Comparison of ENCODE assay signal across 9 mouse cellular contexts in the genomic region with DNA sequence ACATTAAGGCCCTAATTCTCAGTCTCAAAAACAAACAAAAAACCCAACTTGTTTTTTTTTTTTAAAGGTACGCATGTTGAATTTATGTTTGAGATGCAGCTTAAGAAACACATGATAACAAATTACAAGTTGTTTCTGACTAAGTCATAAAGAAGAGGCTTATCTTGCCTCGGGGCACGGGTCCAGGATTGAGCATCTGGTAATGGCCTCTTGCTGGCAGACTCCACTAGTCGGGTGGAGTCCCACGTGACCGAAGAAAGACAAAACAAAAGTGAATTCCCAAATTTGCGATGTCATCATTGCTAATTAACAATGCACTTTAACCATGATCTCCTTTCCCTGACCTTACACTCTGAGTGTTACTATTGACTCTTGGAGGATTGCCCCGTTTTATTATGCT. TPM values are rescaled to one million over a fixed set of nuclear protein-coding genes. Genes with fewer than 3 reads are reported as not detected.
A peak's percentile ranks its signal among the peaks of the same experiment; 100 is the strongest.
DNase-seq lines count a peak whose midpoint lies in the region; ATAC-seq and TF ChIP-seq lines count a peak whose summit lies in the region.
"Had no signal": no experiment of that assay in that cellular context is flagged by ENCODE, and none has a peak within 500 bp of the region (broad histone marks: within the 10 kb centered on the region; RNA-seq: fewer than 3 reads in every experiment).

No protein-coding gene starts in this region.

- no peaks in the 10 kb centered on the region for H3K9me3 ChIP-seq in hindbrain, postnatal 0 days (ENCODE audit: low read length)
- 0 out of 2 replicates have a peak, but pooled peaks cover 4% of the 10 kb centered on the region for H3K9me3 ChIP-seq in hindbrain, embryonic 13.5 days
- peaks cover 6% of the 10 kb centered on the region; the same call in 1 of the 2 replicates for H3K9me3 ChIP-seq in forebrain, embryonic 12.5 days

- H3K4me3 ChIP-seq in hindbrain, postnatal 0 days (ENCODE audit: low read length) = no peak overlapping the region
- no peak overlapping the region for H3K4me3 ChIP-seq in hindbrain, embryonic 13.5 days
- H3K4me3 ChIP-seq in forebrain, embryonic 12.5 days (replicated peaks) = no peak overlapping the region
- H3K4me3 ChIP-seq: midbrain, embryonic 10.5 days had no signal

- no peaks in the 10 kb centered on the region for H3K27me3 ChIP-seq in hindbrain, postnatal 0 days (ENCODE audit: insufficient read depth, low read length)
- no peaks in the 10 kb centered on the region for H3K27me3 ChIP-seq in hindbrain, embryonic 13.5 days
- H3K27me3 ChIP-seq in forebrain, embryonic 12.5 days = no peaks in the 10 kb centered on the region

- no peak overlapping the region for H3K4me2 ChIP-seq in hindbrain, postnatal 0 days (ENCODE audit: low read depth, low read length)
- H3K4me2 ChIP-seq in hindbrain, embryonic 13.5 days = no peak overlapping the region
- no peak overlapping the region for H3K4me2 ChIP-seq in forebrain, embryonic 12.5 days

- no peak overlapping the region for H3K9ac ChIP-seq in hindbrain, postnatal 0 days (replicated peaks; ENCODE audit: low read length)
- H3K9ac ChIP-seq in hindbrain, embryonic 13.5 days = no peak overlapping the region
- H3K9ac ChIP-seq in forebrain, embryonic 12.5 days = no peak overlapping the region

- ATAC-seq in hindbrain, postnatal 0 days = no peak
- no peak for ATAC-seq in hindbrain, embryonic 13.5 days (ENCODE audit: low FRiP score)
- ATAC-seq in megakaryocyte progenitor cell, adult 5-6 weeks (replicated peaks; ENCODE audit: poor library complexity) = peak; percentile 33
- no peak for ATAC-seq in forebrain, embryonic 12.5 days (ENCODE audit: low FRiP score)

- DNase-seq in hindbrain, postnatal 0 days (ENCODE audit: low spot score) = peak; percentile 51
- DNase-seq in NIH3T3 (ENCODE audit: low read depth) = peak; percentile 66
- peak; percentile 46 to 60 for DNase-seq in cerebellum, postnatal 36 days
- DNase-seq in thymus, postnatal 10 days (ENCODE audit: low spot score in 2 of 2) = no peak
- DNase-seq in right cerebral cortex, postnatal 36 days (ENCODE audit: low spot score in 2 of 2) = no peak

- no peak overlapping the region for H3K27ac ChIP-seq in hindbrain, postnatal 0 days
- H3K27ac ChIP-seq in hindbrain, embryonic 13.5 days = no peak overlapping the region
- H3K27ac ChIP-seq in forebrain, embryonic 12.5 days = no peak overlapping the region
- H3K27ac ChIP-seq: midbrain, embryonic 10.5 days had no signal

- no peaks in the 10 kb centered on the region for H3K36me3 ChIP-seq in hindbrain, postnatal 0 days (ENCODE audit: insufficient read depth, low read length)
- no peaks in the 10 kb centered on the region for H3K36me3 ChIP-seq in hindbrain, embryonic 13.5 days
- no peaks in the 10 kb centered on the region for H3K36me3 ChIP-seq in forebrain, embryonic 12.5 days (replicated peaks)
- H3K36me3 ChIP-seq: midbrain, embryonic 10.5 days had no signal

- WGBS in hindbrain, postnatal 0 days = 62% methylated on average over 8 of the region's 8 CpGs
- 84% methylated on average over 8 of the region's 8 CpGs for WGBS in hindbrain, embryonic 13.5 days
- WGBS in forebrain, embryonic 12.5 days = 86% methylated on average over 8 of the region's 8 CpGs

- no peaks in the 10 kb centered on the region for H3K4me1 ChIP-seq in hindbrain, postnatal 0 days (ENCODE audit: insufficient read depth, low read length)
- H3K4me1 ChIP-seq in hindbrain, embryonic 13.5 days (replicated peaks) = no peaks in the 10 kb centered on the region
- H3K4me1 ChIP-seq in forebrain, embryonic 12.5 days = no peaks in the 10 kb centered on the region
- H3K4me1 ChIP-seq: midbrain, embryonic 10.5 days had no signal

- TF ChIP-seq CTCF in hindbrain, postnatal 0 days (IDR thresholded peaks at IDR 0.05; ENCODE audit: low read depth) = no peak

RNA-seq across cellular contexts. Expression of gene Ggt5, which starts 6.8 kb away (rescaled TPM):
- 2.8 and 3.4 TPM in 2 replicates for total RNA-seq in hindbrain, postnatal 0 days (2014; rRNA removed)
- 2.3 TPM in 2 replicates for polyA plus RNA-seq in hindbrain, postnatal 0 days (2015; fragmentation: Nextera tagmentation; extraction: Ambion mirVana)
- polyA plus RNA-seq in hindbrain, embryonic 13.5 days (2015; fragmentation: Nextera tagmentation; extraction: Ambion mirVana) = 1.9 TPM in 2 replicates
- total RNA-seq in megakaryocyte progenitor cell, adult 5-6 weeks (2015) = 0.29 and 1.4 TPM in 2 replicates
- total RNA-seq in megakaryocyte progenitor cell, adult 5-6 weeks (2017) = 2.8 and 3.5 TPM in 2 replicates
- 0.74 and 0.90 TPM in 2 replicates for polyA plus RNA-seq in forebrain, embryonic 12.5 days (2016; fragmentation: Nextera tagmentation; extraction: Ambion mirVana)

RNA-seq across cellular contexts. Expression of gene Ggt1, which starts 34.6 kb away (rescaled TPM):
- total RNA-seq in hindbrain, postnatal 0 days (2014; rRNA removed) = 3.2 and 7.6 TPM in 2 replicates
- 1.0 and 1.2 TPM in 2 replicates for polyA plus RNA-seq in hindbrain, postnatal 0 days (2015; fragmentation: Nextera tagmentation; extraction: Ambion mirVana)
- 1.2 and 1.8 TPM in 2 replicates for polyA plus RNA-seq in hindbrain, embryonic 13.5 days (2015; fragmentation: Nextera tagmentation; extraction: Ambion mirVana)
- total RNA-seq in megakaryocyte progenitor cell, adult 5-6 weeks (2015) = not detected in 2 replicates
- not detected in 2 replicates for total RNA-seq in megakaryocyte progenitor cell, adult 5-6 weeks (2017)
- polyA plus RNA-seq in forebrain, embryonic 12.5 days (2016; fragmentation: Nextera tagmentation; extraction: Ambion mirVana) = 0.58 and 2.3 TPM in 2 replicates

RNA-seq across cellular contexts. Expression of gene Lrrc75b, which starts 35.9 kb away (rescaled TPM):
- total RNA-seq in hindbrain, postnatal 0 days (2014; rRNA removed) = 30.3 and 31.4 TPM in 2 replicates
- 26.0 and 26.4 TPM in 2 replicates for polyA plus RNA-seq in hindbrain, postnatal 0 days (2015; fragmentation: Nextera tagmentation; extraction: Ambion mirVana)
- 24.8 and 27.3 TPM in 2 replicates for polyA plus RNA-seq in hindbrain, embryonic 13.5 days (2015; fragmentation: Nextera tagmentation; extraction: Ambion mirVana)
- not detected in 2 replicates for total RNA-seq in megakaryocyte progenitor cell, adult 5-6 weeks (2015)
- not detected in 2 replicates for total RNA-seq in megakaryocyte progenitor cell, adult 5-6 weeks (2017)
- polyA plus RNA-seq in forebrain, embryonic 12.5 days (2016; fragmentation: Nextera tagmentation; extraction: Ambion mirVana) = 5.5 and 7.4 TPM in 2 replicates

RNA-seq across cellular contexts. Expression of gene Susd2, which starts 47.8 kb away (rescaled TPM):
- 14.4 and 14.9 TPM in 2 replicates for total RNA-seq in hindbrain, postnatal 0 days (2014; rRNA removed)
- 11.2 and 11.4 TPM in 2 replicates for polyA plus RNA-seq in hindbrain, postnatal 0 days (2015; fragmentation: Nextera tagmentation; extraction: Ambion mirVana)
- 3.8 and 4.0 TPM in 2 replicates for polyA plus RNA-seq in hindbrain, embryonic 13.5 days (2015; fragmentation: Nextera tagmentation; extraction: Ambion mirVana)
- 0.34 and 0.42 TPM in 2 replicates for total RNA-seq in megakaryocyte progenitor cell, adult 5-6 weeks (2015)
- 0.27 TPM in 1 of 2 replicates, not detected in the other for total RNA-seq in megakaryocyte progenitor cell, adult 5-6 weeks (2017)
- polyA plus RNA-seq in forebrain, embryonic 12.5 days (2016; fragmentation: Nextera tagmentation; extraction: Ambion mirVana) = 1.6 TPM in 2 replicates

Comparison
In these comparisons a context has a peak if more than half of its experiments do, and no peak if none do; other contexts are left out.
1. DNase-seq: peak in hindbrain, postnatal 0 days (single experiment), NIH3T3 (single experiment) and cerebellum, postnatal 36 days (2 of 2); none in thymus, postnatal 10 days (0 of 2) and right cerebral cortex, postnatal 36 days (0 of 2).